Mouse (Mus musculus) ES-E14 (cell line): ENCODE results near the gene Caskin1.

Source experiments
- CHD2 ChIP-seq: IDR thresholded peaks from 2 replicates; pipeline ENCODE4 v1.6.1; 2014; ENCODE audit warnings: mild to moderate bottlenecking, low read depth, low read length, inconsistent platforms
- HCFC1 ChIP-seq: IDR thresholded peaks from 2 replicates; pipeline ENCODE4 v1.6.1; 2012; ENCODE audit warnings: low read length, inconsistent platforms, borderline replicate concordance; ENCODE audit not compliant: insufficient read depth
- MAFK ChIP-seq: IDR thresholded peaks from 2 replicates; pipeline ENCODE4 v1.6.1; 2014; ENCODE audit warnings: mild to moderate bottlenecking, low read depth, low read length, inconsistent platforms; ENCODE audit not compliant: insufficient read depth
- ZC3H11A ChIP-seq: IDR thresholded peaks from 2 replicates; pipeline ENCODE4 v1.6.1; 2012; ENCODE audit warnings: low read depth, mild to moderate bottlenecking, inconsistent platforms, low read length, borderline replicate concordance

- TF ChIP-seq CHD2 (no peak), HCFC1 (no peak), ZC3H11A (no peak), MAFK (no peak)
These were observed at the start of gene Caskin1 for GRCm38 (mm10) chr17:24488186-24488661.
